Mouse (Mus musculus): ENCODE measurements around the gene Vgf. TPM values are rescaled to one million over a fixed set of nuclear protein-coding genes. Genes with fewer than 3 reads are reported as not detected.

The Vgf gene
- total RNA-seq (2012; rRNA removed) = 0.38 TPM in 1 of 2 replicates, not detected in the other
- not detected in 2 replicates for total RNA-seq (2014; rRNA removed)
- polyA plus RNA-seq (2012; ENCODE audit: insufficient read length, low read depth) = not detected in 2 replicates

GRCm38 (mm10) chr5:137026092-137026491, at the start of gene Vgf:
Vgf (plus strand) TSS chr5:137026392.
- TF ChIP-seq RAD21 (IDR thresholded peaks at IDR 0.05; ENCODE audit: low read depth, low read length) (no peak), ZNF384 (IDR thresholded peaks at IDR 0.05; ENCODE audit: low read depth, low read length) (no peak), JUN (IDR thresholded peaks at IDR 0.05; ENCODE audit: insufficient read depth, low read depth, low read length) (no peak), TCF12 (IDR thresholded peaks at IDR 0.05; ENCODE audit: low read depth, low read length) (no peak), ZMIZ1 (IDR thresholded peaks at IDR 0.05; ENCODE audit: low read depth, low read length) (no peak), JUND (conservative IDR thresholded peaks at IDR 0.05; ENCODE audit: low read depth, low read length) (no peak), EP300 (IDR thresholded peaks at IDR 0.05; ENCODE audit: low read length) (no peak), ETS1 (conservative IDR thresholded peaks at IDR 0.05; ENCODE audit: low read depth, low read length) (no peak), IRF4 (IDR thresholded peaks at IDR 0.05; ENCODE audit: low read depth, low read length) (no peak), NELFE (IDR thresholded peaks at IDR 0.05; ENCODE audit: low read depth, low read length) (no peak), HCFC1 (IDR thresholded peaks at IDR 0.05; ENCODE audit: low read depth, low read length) (no peak), CHD2 (IDR thresholded peaks at IDR 0.05; ENCODE audit: low read length) (no peak), ZC3H11A (IDR thresholded peaks at IDR 0.05; ENCODE audit: low read depth, low read length) (no peak), MAX (IDR thresholded peaks at IDR 0.05; ENCODE audit: low read length) (no peak), CTCF (conservative IDR thresholded peaks at IDR 0.05 in 1 of 2, IDR thresholded peaks at IDR 0.05 in 1 of 2; ENCODE audit: low read depth in 2 of 2, low read length in 2 of 2) (no peak), RCOR1 (conservative IDR thresholded peaks at IDR 0.05; ENCODE audit: low read depth, low read length) (no peak), PAX5 (IDR thresholded peaks at IDR 0.05; ENCODE audit: low read length) (no peak), SIN3A (IDR thresholded peaks at IDR 0.05; ENCODE audit: low read length) (no peak), GABPA (IDR thresholded peaks at IDR 0.05; ENCODE audit: insufficient replicate concordance, low read depth, low read length) (no peak), MYC (IDR thresholded peaks at IDR 0.05; ENCODE audit: low read depth, low read length) (no peak)
- in situ Hi-C loops (cut with MboI; ENCODE audit: low pct_ligation_motif_present, low pct_unique_long_range_greater_than_20kb, low sequenced_read_pairs) = loop anchor here (10.0 kb wide), 1 partner anchor 89 kb away; the partner anchor contains the start of gene Trim56
- dilution Hi-C loops (cut with MboI; ENCODE audit: extremely low pct_ligation_motif_present, extremely low pct_unique_long_range_greater_than_20kb, low sequenced_read_pairs) = no loop called here
- Histone ChIP-seq H3K9me3 (replicated peaks; ENCODE audit: low read length) (peaks cover 16% of the 10 kb centered on the region), H3K36me3 (replicated peaks in 1 of 2; ENCODE audit: control insufficient read depth in 1 of 2, insufficient read depth in 1 of 2, low read length in 1 of 2) (no peaks in the 10 kb centered on the region), H3K79me2 (replicated peaks; ENCODE audit: control insufficient read depth, extremely low read depth, insufficient read depth, poor library complexity, severe bottlenecking) (no peaks in the 10 kb centered on the region), H3K9ac (ENCODE audit: insufficient read depth, low read depth) (no peak within 1 kb of the TSS), H3K4me1 (ENCODE audit: control insufficient read depth in 1 of 2, insufficient read depth in 2 of 2) (peaks cover 8 to 19% of the 10 kb centered on the region in 2 experiments), H3K4me3 (replicated peaks in 1 of 3; ENCODE audit: low read depth in 2 of 3, low read length in 2 of 3, poor library complexity in 1 of 3) (peak within 1 kb of the TSS in 1 of 3 experiments; percentile 23), H3K27ac (ENCODE audit: insufficient read depth, low read depth) (no peak within 1 kb of the TSS), H3K27me3 (replicated peaks) (peaks cover 87% of the 10 kb centered on the region), H3K4me2 (ENCODE audit: insufficient read depth, low read depth, poor library complexity, severe bottlenecking) (peak within 1 kb of the TSS; percentile 65)
- no peak for DNase-seq (ENCODE audit: extremely low read depth)

GRCm38 (mm10) chr5:136977769-136978168, 48.4 kb upstream of the Vgf start:
- dilution Hi-C loops (cut with MboI; ENCODE audit: extremely low pct_ligation_motif_present, extremely low pct_unique_long_range_greater_than_20kb, low sequenced_read_pairs) = no loop called here

More at GRCm38 (mm10) chr5:136977769-136978168, 48.4 kb upstream of the Vgf start:
- Histone ChIP-seq H3K9ac (ENCODE audit: insufficient read depth, low read depth) (no peak overlapping the region), H3K4me1 (ENCODE audit: control insufficient read depth in 1 of 2, insufficient read depth in 2 of 2) (no peaks in the 10 kb centered on the region), H3K4me3 (replicated peaks in 1 of 3; ENCODE audit: low read depth in 2 of 3, low read length in 2 of 3, poor library complexity in 1 of 3) (no peak overlapping the region), H3K9me3 (replicated peaks; ENCODE audit: low read length) (no peaks in the 10 kb centered on the region), H3K27me3 (replicated peaks) (no peaks in the 10 kb centered on the region), H3K79me2 (replicated peaks; ENCODE audit: control insufficient read depth, extremely low read depth, insufficient read depth, poor library complexity, severe bottlenecking) (no peaks in the 10 kb centered on the region), H3K4me2 (ENCODE audit: insufficient read depth, low read depth, poor library complexity, severe bottlenecking) (no peak overlapping the region), H3K36me3 (replicated peaks in 1 of 2; ENCODE audit: control insufficient read depth in 1 of 2, insufficient read depth in 1 of 2, low read length in 1 of 2) (peaks cover 19 to 46% of the 10 kb centered on the region in 2 experiments), H3K27ac (ENCODE audit: insufficient read depth, low read depth) (no peak overlapping the region)
- in situ Hi-C loops (cut with MboI; ENCODE audit: low pct_ligation_motif_present, low pct_unique_long_range_greater_than_20kb, low sequenced_read_pairs) = no loop called here
- no peak for DNase-seq (ENCODE audit: extremely low read depth)
- TF ChIP-seq SIN3A (IDR thresholded peaks at IDR 0.05; ENCODE audit: low read length) (no peak), TCF12 (IDR thresholded peaks at IDR 0.05; ENCODE audit: low read depth, low read length) (no peak), POLR2AphosphoS2 (IDR thresholded peaks at IDR 0.05; ENCODE audit: low read depth, low read length) (no peak), CTCF (conservative IDR thresholded peaks at IDR 0.05 in 1 of 2, IDR thresholded peaks at IDR 0.05 in 1 of 2; ENCODE audit: low read depth in 2 of 2, low read length in 2 of 2) (no peak)

Measured in CH12.LX (cell line).